Mouse (Mus musculus): ENCODE data around the gene Ptger3. TPM values are rescaled to one million over a fixed set of nuclear protein-coding genes. Genes with fewer than 3 reads are reported as not detected.

Gene Ptger3
- polyA plus RNA-seq, 1 experiment from 2014 or later: 13.9 TPM

- Histone ChIP-seq H3K4me1 (replicated peaks) (no peaks in the 10 kb centered on the region), H3K4me3 (replicated peaks) (no peak overlapping the region), H3K27me3 (replicated peaks) (no peaks in the 10 kb centered on the region), H3K36me3 (no peaks in the 10 kb centered on the region), H3K4me2 (replicated peaks) (no peak overlapping the region), H3K27ac (no peak overlapping the region), H3K9ac (no peak overlapping the region), H3K9me3 (no peaks in the 10 kb centered on the region)
- ATAC-seq: no peak
Observed at GRCm38 (mm10) chr3:157605411-157605740, 38.7 kb downstream of the Ptger3 start.

GRCm38 (mm10) chr3:157613542-157613941, 46.9 kb downstream of the Ptger3 start:
- no peak overlapping the region for H3K9ac ChIP-seq
- H3K4me2 ChIP-seq (replicated peaks): no peak overlapping the region
- H3K4me1 ChIP-seq (replicated peaks): no peaks in the 10 kb centered on the region
- no peaks in the 10 kb centered on the region for H3K27me3 ChIP-seq (replicated peaks)
- ATAC-seq: no peak
- 34% methylated on average over 1 of the region's 1 CpGs for WGBS
- no peaks in the 10 kb centered on the region for H3K9me3 ChIP-seq
- H3K36me3 ChIP-seq: no peaks in the 10 kb centered on the region
- no peak overlapping the region for H3K27ac ChIP-seq
- no peak overlapping the region for H3K4me3 ChIP-seq (replicated peaks)

GRCm38 (mm10) chr3:157616949-157617348, 50.3 kb downstream of the Ptger3 start:
- H3K4me1 ChIP-seq (replicated peaks): no peaks in the 10 kb centered on the region
- no peaks in the 10 kb centered on the region for H3K9me3 ChIP-seq
- no peak overlapping the region for H3K27ac ChIP-seq
- no peak overlapping the region for H3K4me2 ChIP-seq (replicated peaks)
- ATAC-seq: no peak
- H3K9ac ChIP-seq: no peak overlapping the region
- no peaks in the 10 kb centered on the region for H3K36me3 ChIP-seq
- H3K27me3 ChIP-seq (replicated peaks): no peaks in the 10 kb centered on the region
- no peak overlapping the region for H3K4me3 ChIP-seq (replicated peaks)

GRCm38 (mm10) chr3:157627407-157627806, 60.7 kb downstream of the Ptger3 start:
- H3K36me3 ChIP-seq: no peaks in the 10 kb centered on the region
- H3K4me3 ChIP-seq (replicated peaks): no peak overlapping the region
- no peak for ATAC-seq
- no peak overlapping the region for H3K9ac ChIP-seq
- H3K4me2 ChIP-seq (replicated peaks): no peak overlapping the region
- no peaks in the 10 kb centered on the region for H3K4me1 ChIP-seq (replicated peaks)
- no peaks in the 10 kb centered on the region for H3K9me3 ChIP-seq
- no peak overlapping the region for H3K27ac ChIP-seq
- no peaks in the 10 kb centered on the region for H3K27me3 ChIP-seq (replicated peaks)
- 69% methylated on average over 3 of the region's 3 CpGs for WGBS

- no peak for ATAC-seq
- WGBS: 50% methylated on average over 5 of the region's 5 CpGs
- Histone ChIP-seq H3K4me1 (replicated peaks) (no peaks in the 10 kb centered on the region), H3K4me3 (replicated peaks) (no peak overlapping the region), H3K9me3 (no peaks in the 10 kb centered on the region), H3K27ac (no peak overlapping the region), H3K27me3 (replicated peaks) (no peaks in the 10 kb centered on the region), H3K9ac (no peak overlapping the region), H3K36me3 (no peaks in the 10 kb centered on the region), H3K4me2 (replicated peaks) (no peak overlapping the region)
Observed at GRCm38 (mm10) chr3:157630671-157631070, 64.0 kb downstream of the Ptger3 start.

GRCm38 (mm10) chr3:157631383-157631782, 64.7 kb downstream of the Ptger3 start:
- no peaks in the 10 kb centered on the region for H3K4me1 ChIP-seq (replicated peaks)
- H3K9me3 ChIP-seq: no peaks in the 10 kb centered on the region
- no peaks in the 10 kb centered on the region for H3K27me3 ChIP-seq (replicated peaks)
- H3K9ac ChIP-seq: no peak overlapping the region
- ATAC-seq: no peak
- no peak overlapping the region for H3K4me2 ChIP-seq (replicated peaks)
- WGBS: 22% methylated on average over 2 of the region's 2 CpGs
- H3K27ac ChIP-seq: no peak overlapping the region
- no peaks in the 10 kb centered on the region for H3K36me3 ChIP-seq
- no peak overlapping the region for H3K4me3 ChIP-seq (replicated peaks)

- no peak overlapping the region for H3K27ac ChIP-seq
- WGBS: 89% methylated on average over 3 of the region's 3 CpGs
- H3K27me3 ChIP-seq (replicated peaks): no peaks in the 10 kb centered on the region
- H3K4me1 ChIP-seq (replicated peaks): no peaks in the 10 kb centered on the region
- H3K4me3 ChIP-seq (replicated peaks): no peak overlapping the region
- no peak for ATAC-seq
- no peaks in the 10 kb centered on the region for H3K9me3 ChIP-seq
- H3K4me2 ChIP-seq (replicated peaks): no peak overlapping the region
- H3K9ac ChIP-seq: no peak overlapping the region
- no peaks in the 10 kb centered on the region for H3K36me3 ChIP-seq
Observed at GRCm38 (mm10) chr3:157634431-157634830, 67.7 kb downstream of the Ptger3 start.

GRCm38 (mm10) chr3:157635713-157636112, 69.0 kb downstream of the Ptger3 start:
- 85% methylated on average over 4 of the region's 4 CpGs for WGBS
- Histone ChIP-seq H3K9me3 (no peaks in the 10 kb centered on the region), H3K4me2 (replicated peaks) (no peak overlapping the region), H3K27ac (no peak overlapping the region), H3K9ac (no peak overlapping the region), H3K36me3 (no peaks in the 10 kb centered on the region), H3K27me3 (replicated peaks) (no peaks in the 10 kb centered on the region), H3K4me3 (replicated peaks) (no peak overlapping the region), H3K4me1 (replicated peaks) (no peaks in the 10 kb centered on the region)
- no peak for ATAC-seq

GRCm38 (mm10) chr3:157636887-157637286, 70.2 kb downstream of the Ptger3 start:
- Histone ChIP-seq H3K4me2 (replicated peaks) (no peak overlapping the region), H3K4me1 (replicated peaks) (no peaks in the 10 kb centered on the region), H3K9me3 (no peaks in the 10 kb centered on the region), H3K4me3 (replicated peaks) (no peak overlapping the region), H3K27ac (no peak overlapping the region), H3K9ac (no peak overlapping the region), H3K27me3 (replicated peaks) (no peaks in the 10 kb centered on the region), H3K36me3 (no peaks in the 10 kb centered on the region)
- ATAC-seq: no peak

GRCm38 (mm10) chr3:157637341-157637740, 70.6 kb downstream of the Ptger3 start:
- H3K4me3 ChIP-seq (replicated peaks): no peak overlapping the region
- no peak overlapping the region for H3K4me2 ChIP-seq (replicated peaks)
- no peaks in the 10 kb centered on the region for H3K4me1 ChIP-seq (replicated peaks)
- no peak overlapping the region for H3K9ac ChIP-seq
- no peaks in the 10 kb centered on the region for H3K27me3 ChIP-seq (replicated peaks)
- H3K27ac ChIP-seq: no peak overlapping the region
- no peak for ATAC-seq
- H3K9me3 ChIP-seq: no peaks in the 10 kb centered on the region
- 76% methylated on average over 2 of the region's 2 CpGs for WGBS
- no peaks in the 10 kb centered on the region for H3K36me3 ChIP-seq

- 84% methylated on average over 4 of the region's 4 CpGs for WGBS
Observed at GRCm38 (mm10) chr3:157641634-157642033, 74.9 kb downstream of the Ptger3 start.

GRCm38 (mm10) chr3:157661622-157662021, 94.9 kb downstream of the Ptger3 start:
- Histone ChIP-seq H3K4me1 (replicated peaks) (no peaks in the 10 kb centered on the region), H3K9ac (no peak overlapping the region), H3K36me3 (no peaks in the 10 kb centered on the region), H3K4me2 (replicated peaks) (no peak overlapping the region), H3K9me3 (no peaks in the 10 kb centered on the region), H3K4me3 (replicated peaks) (no peak overlapping the region), H3K27ac (no peak overlapping the region), H3K27me3 (replicated peaks) (no peaks in the 10 kb centered on the region)
- WGBS: 85% methylated on average over 7 of the region's 7 CpGs
- no peak for ATAC-seq

More at GRCm38 (mm10) chr3:157641634-157642033, 74.9 kb downstream of the Ptger3 start:
- H3K27me3 ChIP-seq (replicated peaks): no peaks in the 10 kb centered on the region
- no peaks in the 10 kb centered on the region for H3K36me3 ChIP-seq
- no peaks in the 10 kb centered on the region for H3K4me1 ChIP-seq (replicated peaks)
- no peak for ATAC-seq
- no peak overlapping the region for H3K4me2 ChIP-seq (replicated peaks)
- no peak overlapping the region for H3K9ac ChIP-seq
- H3K9me3 ChIP-seq: no peaks in the 10 kb centered on the region
- H3K27ac ChIP-seq: no peak overlapping the region
- no peak overlapping the region for H3K4me3 ChIP-seq (replicated peaks)

GRCm38 (mm10) chr3:157664486-157665041, 97.9 kb downstream of the Ptger3 start:
- Histone ChIP-seq H3K9ac (no peak overlapping the region), H3K4me3 (replicated peaks) (no peak overlapping the region), H3K4me1 (replicated peaks) (no peaks in the 10 kb centered on the region), H3K27ac (no peak overlapping the region), H3K4me2 (replicated peaks) (no peak overlapping the region), H3K9me3 (no peaks in the 10 kb centered on the region), H3K27me3 (replicated peaks) (no peaks in the 10 kb centered on the region), H3K36me3 (no peaks in the 10 kb centered on the region)
- no peak for ATAC-seq

GRCm38 (mm10) chr3:157665471-157665870, 98.8 kb downstream of the Ptger3 start:
- Histone ChIP-seq H3K27me3 (replicated peaks) (no peaks in the 10 kb centered on the region), H3K9ac (no peak overlapping the region), H3K4me1 (replicated peaks) (no peaks in the 10 kb centered on the region), H3K27ac (no peak overlapping the region), H3K36me3 (no peaks in the 10 kb centered on the region), H3K4me3 (replicated peaks) (no peak overlapping the region), H3K9me3 (no peaks in the 10 kb centered on the region), H3K4me2 (replicated peaks) (no peak overlapping the region)
- 57% methylated on average over 1 of the region's 1 CpGs for WGBS
- ATAC-seq: no peak
